Mouse (Mus musculus) NIH3T3 (cell line): Measurements from ENCODE around the gene Scrn2.

Experiments used
- DNase-seq: peaks from one replicate; pipeline ENCODE4 v3.0.0-alpha.2; 2012; ENCODE audit warnings: low read depth

The Scrn2 gene

GRCm38 (mm10) chr11:97050944-97051586 lies 21.3 kb downstream of the Scrn2 start:
- DNase-seq: no peak

- no peak for DNase-seq
These were observed 22.5 kb downstream of the Scrn2 start for GRCm38 (mm10) chr11:97052219-97052646.

- no peak for DNase-seq
These were observed 33.7 kb downstream of the Scrn2 start for GRCm38 (mm10) chr11:97063274-97063920.

GRCm38 (mm10) chr11:97063921-97064295 lies 34.2 kb downstream of the Scrn2 start:
- no peak for DNase-seq

GRCm38 (mm10) chr11:97065538-97066295 lies 36.0 kb downstream of the Scrn2 start:
- DNase-seq: peak; percentile 63

GRCm38 (mm10) chr11:97066656-97067360 lies 37.1 kb downstream of the Scrn2 start:
- DNase-seq: no peak

- DNase-seq: no peak
These were observed 39.6 kb downstream of the Scrn2 start for GRCm38 (mm10) chr11:97069333-97069732.

- DNase-seq: no peak
These were observed 40.0 kb downstream of the Scrn2 start for GRCm38 (mm10) chr11:97069770-97070169.

GRCm38 (mm10) chr11:97071129-97071528 lies 41.4 kb downstream of the Scrn2 start:
- peak; percentile 18 for DNase-seq

- peak; percentile 88 for DNase-seq
These were observed 42.8 kb downstream of the Scrn2 start for GRCm38 (mm10) chr11:97072533-97072932.

GRCm38 (mm10) chr11:97074235-97074634 lies 44.5 kb downstream of the Scrn2 start:
- DNase-seq: no peak

- peak; percentile 67 for DNase-seq
These were observed 49.0 kb downstream of the Scrn2 start for GRCm38 (mm10) chr11:97078751-97079150.

GRCm38 (mm10) chr11:97080291-97080690 lies 50.6 kb downstream of the Scrn2 start:
- DNase-seq: no peak

GRCm38 (mm10) chr11:97082977-97083376 lies 53.2 kb downstream of the Scrn2 start:
- DNase-seq: peak; percentile 54
